Mouse (Mus musculus) 416B (cell line): Measurements from ENCODE around the gene Plpp6.

Experiments used
- DNase-seq: peaks from one replicate; pipeline ENCODE4 v3.0.0; 2011; ENCODE audit warnings: low read depth

Gene Plpp6

DNA sequence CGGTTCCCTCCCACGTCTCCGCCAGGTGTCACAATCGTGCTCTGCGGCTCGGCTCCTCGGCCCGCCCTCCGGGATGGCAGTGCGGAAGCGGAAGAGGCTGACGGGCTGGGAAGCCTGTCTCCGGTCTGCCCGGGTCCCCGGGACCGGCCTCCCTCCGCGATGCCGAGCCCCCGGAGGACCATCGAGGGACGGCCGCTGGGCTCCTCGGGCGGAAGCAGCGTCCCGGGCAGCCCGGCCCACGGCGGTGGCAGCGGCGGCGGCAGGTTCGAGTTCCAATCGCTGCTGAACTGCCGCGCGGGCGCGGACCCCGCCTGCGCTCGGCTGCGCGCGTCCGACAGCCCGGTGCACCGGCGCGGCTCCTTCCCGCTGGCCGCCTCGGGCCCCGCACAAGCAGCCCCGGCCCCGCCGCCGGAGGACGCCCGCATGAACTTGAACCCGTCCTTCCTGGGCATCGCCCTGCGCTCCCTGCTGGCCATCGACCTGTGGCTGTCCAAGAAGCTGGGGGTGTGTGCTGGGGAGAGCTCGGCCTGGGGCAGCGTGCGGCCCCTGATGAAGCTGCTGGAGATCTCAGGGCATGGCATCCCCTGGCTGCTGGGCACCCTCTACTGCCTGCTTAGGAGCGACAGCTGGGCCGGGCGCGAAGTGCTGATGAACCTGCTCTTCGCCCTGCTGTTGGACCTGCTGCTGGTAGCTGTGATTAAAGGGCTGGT lies at the start of gene Plpp6:
Gene Plpp6, plus strand, starts transcription at position 112 of the 710 bp plus-strand sequence.
- peak; percentile 63 for DNase-seq

DNA sequence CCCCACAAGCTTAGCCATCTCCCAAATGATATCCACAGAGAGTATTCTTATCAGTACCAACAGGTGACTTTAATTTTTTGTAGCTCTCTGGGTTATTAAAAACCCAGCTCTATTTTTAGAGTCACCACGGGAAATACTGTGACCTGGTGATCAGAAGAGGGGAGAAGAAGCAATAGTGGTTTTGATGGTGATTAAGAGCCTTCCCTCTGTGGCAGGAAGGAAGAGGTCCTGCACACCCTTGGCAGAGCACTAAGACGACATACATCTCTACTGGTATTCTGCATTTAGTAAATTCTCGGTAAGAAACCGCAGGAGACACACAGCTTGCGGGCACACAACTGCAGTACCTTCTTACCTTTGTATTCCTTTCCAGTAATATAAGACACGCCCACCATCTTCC lies 49.2 kb upstream of the Plpp6 start:
- peak; percentile 89 for DNase-seq

DNA sequence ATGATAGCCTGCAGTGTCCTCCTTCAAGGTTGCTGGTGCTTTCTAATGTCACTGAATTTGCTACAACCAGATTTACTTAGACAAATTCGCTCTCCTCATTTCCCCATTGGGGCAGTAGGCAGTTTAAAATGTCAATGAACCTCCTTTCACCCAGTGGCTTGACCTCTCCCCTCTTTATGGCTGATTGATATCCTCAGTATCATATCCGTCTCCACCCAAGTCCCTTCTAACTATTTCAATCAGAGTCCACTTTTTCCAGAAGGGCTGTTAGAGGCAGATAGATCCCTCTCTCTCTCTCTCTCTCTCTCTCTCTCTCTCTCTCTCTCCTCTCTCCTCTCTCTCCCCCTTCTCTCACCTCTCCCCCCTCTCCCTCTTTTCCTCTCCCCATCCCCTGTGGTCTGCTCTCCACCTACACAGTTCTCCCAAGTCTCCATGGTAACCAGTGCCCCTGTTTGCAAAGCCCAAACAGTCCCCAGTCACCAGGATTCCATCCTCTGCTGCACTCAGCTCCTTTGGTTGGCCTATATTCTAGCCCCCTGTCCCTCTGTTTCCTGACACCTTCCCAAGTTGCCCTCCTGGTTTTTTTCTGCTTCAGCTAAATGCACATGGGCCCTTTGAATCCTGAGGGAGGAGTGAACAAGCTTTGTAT lies 48.0 kb upstream of the Plpp6 start:
- no peak for DNase-seq

DNA sequence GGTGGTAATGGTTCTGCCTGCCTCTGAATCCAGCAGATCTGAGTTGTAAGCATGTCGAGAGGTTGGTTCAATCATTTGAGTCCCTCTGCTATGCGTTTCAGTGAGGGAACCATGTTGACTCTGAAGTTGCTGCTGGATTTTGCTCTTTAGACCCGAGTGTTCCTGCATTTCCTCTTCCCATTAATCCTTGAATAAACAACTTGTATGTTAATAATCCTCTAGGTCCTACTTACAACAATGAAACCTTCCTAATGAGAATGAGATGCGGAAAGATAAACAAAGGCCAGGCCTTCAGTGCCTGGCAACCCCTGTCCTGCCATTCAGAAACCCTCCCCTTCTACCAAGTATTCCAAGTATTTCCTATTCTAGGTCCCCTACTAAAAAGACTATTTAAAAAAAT lies 47.3 kb upstream of the Plpp6 start:
- no peak for DNase-seq

DNA sequence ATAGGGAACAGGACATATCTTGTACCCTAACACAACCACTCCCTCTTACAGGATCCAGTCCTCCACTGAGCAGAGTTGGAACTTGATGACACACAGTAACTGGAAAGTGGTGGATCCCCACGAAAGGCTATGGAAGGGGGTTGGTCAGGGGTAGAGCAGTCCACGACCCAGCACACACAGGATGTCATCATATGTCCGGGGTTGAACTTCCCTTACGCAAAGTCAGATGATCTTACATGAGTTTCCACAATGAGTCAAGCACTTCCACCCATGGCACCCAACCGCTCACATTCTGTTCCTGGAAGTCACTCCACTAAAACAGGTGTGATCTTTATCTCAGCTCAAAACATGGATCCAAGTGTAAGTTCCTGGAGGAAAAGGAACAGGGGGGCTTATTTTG lies 45.9 kb upstream of the Plpp6 start:
- DNase-seq: peak; percentile 73

DNA sequence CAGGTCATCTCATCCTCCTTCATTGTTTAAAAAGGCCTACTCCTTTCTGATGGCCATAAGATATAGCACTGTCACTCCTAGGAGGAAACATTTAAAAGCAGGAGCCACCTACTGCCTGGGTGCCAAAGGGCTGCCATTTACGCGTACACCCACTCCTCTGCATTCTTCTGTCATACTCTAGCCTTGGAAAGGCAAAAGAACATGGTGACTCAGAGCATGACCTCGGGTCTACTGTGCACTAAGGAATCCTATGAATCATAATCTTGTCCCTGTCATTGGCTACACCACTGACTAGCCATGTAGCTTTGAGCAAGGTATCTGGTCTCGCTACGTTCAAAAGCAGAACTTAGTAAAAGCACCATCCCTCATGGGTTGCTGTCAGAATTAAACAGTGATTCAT lies 37.4 kb upstream of the Plpp6 start:
- DNase-seq: peak; percentile 22

DNA sequence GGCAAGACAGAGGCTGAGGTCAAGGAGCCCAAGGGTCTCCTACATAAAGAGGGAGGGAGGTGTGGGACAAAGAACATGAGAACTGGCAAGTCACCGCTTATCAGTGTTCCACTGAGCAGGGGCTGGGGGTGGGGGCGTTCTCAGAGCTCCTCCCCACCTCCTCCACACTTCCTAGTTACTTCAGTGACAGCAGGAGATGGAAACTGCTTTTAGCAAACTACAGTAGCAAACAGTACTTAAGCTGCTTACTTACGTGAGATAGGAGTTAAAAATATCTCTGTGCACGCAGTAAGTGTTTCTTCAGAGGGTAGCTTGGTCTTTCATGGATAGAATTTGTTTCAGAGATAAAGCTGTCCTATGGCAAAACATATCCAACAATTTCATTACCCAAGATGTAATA lies 36.4 kb upstream of the Plpp6 start:
- no peak for DNase-seq

DNA sequence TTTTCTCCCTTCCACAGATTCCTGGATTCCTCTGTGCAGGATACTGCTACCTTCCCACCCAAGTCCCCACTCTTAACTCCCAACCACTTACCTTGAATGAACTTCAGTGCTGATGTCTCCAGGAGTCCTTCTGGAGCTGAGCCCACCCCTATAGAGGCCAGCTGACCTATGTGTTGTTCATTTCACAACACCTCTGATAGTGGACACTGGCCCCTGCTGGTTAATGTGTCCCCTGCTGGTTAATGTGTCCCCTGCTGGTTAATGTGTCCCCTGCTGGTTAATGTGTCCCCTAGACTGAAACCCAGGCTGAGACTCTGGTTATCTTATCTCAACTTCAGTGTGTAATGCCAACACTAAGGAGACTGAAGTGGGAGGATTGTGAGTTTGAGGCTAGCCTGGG lies 34.7 kb upstream of the Plpp6 start:
- DNase-seq: no peak

DNA sequence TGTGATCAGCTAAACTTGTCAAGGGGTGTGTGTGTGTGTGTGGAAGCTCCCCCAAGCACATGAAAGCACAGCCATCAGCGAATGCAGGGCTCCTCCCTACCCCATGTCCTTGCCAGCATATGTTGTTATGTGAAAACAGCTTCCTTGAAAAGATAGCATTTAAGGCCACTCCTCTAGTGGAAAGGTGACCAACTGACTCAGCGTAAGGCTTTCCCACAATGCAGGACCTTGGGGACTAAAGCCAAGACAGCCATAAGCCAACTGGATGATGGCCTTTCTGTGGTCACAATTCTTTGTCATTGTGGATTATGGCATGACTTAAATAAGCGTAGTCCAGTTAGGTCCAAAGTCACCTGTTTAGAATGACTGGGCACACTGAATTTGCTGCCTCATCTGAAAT lies 28.9 kb upstream of the Plpp6 start:
- no peak for DNase-seq

DNA sequence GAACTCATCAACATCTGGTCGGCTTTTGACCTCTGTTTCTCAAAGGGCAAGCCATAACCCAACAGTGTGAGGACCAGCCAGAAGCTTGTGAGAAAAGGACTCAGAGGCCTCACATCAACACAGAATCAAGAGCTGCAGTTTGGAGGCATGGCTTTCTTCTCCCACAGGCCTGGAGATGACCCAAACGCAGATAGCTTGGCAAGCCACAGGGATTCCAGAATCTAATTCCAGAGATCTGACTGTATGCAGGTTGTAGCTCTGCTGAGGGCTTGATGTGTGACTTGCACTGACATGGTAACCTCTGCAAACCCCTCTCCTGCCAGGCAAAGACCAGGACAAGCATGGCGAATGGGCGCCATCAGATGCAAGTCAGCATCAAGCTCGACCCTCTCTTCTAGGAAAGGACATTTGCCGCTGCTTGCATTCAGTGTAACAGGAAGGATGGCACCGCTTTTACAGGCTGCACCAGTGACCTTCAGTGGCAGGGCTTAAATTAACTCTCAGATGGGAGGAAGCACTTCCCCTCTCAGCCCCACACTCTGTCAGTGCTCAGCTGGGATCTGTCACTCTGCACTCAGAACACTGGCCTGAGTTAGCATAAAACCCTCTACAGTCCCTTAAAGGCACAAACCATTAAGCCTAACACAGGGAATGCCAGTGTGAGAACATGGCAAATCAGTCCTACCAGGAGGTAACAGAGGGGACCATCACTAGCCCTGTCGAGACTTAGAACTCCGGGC lies 23.4 kb upstream of the Plpp6 start:
- no peak for DNase-seq

DNA sequence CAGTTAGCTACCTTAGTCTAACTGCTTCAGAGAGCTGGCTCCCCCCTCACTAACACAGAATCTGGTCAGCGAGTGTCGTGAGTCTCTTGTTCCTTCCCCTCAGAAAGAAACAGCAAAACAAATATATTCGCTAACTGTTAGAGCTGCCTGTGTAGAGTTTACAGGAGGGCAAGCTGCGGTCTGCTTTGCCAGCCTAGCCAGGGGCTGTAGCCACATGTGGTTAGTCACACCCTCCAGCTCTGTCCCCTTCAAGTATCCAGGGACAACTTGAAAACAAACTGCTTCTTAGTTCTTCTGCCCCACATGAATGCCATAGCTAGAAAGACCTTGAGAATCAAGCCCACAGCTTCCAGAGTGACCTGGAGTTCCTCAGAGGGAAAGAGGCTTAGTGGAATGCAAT lies 22.5 kb upstream of the Plpp6 start:
- DNase-seq: no peak

DNA sequence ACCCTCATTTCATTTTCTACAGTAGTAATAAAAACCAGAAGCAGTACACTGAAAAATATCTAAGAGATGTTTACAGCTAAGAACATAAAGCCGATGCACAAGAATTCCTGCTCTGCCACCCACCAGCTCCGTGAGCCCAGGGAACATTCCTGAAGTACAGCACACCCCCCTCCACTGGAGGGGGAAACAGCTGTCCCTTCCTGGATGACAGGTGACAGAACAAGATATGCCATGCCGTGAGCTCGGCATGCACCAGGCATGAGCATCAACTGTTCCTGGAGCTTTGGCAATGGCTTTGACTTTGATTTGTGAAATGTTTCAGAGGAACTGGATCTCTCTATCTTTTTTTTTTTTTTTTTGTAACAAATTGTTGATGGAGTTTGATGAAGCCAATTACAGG lies 17.0 kb upstream of the Plpp6 start:
- DNase-seq: no peak

DNA sequence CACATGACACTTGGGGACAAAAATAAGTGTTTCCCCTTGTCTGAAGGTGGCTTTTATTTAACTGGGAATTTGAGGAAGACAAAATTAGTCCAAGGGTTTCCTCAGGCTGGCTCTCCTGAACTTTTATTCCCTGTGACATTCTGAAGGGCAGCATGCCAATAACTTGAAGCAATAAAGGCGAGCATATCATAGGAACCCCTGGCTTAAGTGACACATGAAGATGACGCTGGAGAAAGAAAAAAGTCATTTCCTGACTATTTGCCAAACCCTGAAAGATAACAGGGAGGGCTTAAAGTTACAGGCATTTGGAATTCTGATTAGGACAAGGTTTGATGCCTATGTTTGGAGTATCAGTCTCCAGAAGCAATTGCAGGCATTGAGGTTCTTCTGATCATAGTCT lies 16.4 kb upstream of the Plpp6 start:
- no peak for DNase-seq

DNA sequence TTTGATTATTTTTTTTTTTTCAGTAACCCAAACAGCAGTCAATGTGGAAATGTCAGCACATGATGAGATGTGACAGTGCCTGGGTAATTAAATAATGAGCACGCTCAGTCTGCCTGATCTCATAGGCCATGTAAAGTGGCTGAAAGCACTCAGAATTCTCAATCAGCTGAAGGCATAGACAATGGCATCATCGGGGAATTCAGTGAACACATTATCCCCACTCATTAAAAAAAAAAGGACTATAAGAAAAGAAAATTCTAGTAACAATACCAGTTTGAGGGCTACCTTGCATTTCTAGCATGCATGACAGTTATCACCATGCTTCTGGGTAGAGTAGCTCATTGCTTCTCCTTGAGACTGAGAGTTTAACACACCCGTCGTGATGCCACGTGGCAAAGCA lies 12.5 kb upstream of the Plpp6 start:
- no peak for DNase-seq

DNA sequence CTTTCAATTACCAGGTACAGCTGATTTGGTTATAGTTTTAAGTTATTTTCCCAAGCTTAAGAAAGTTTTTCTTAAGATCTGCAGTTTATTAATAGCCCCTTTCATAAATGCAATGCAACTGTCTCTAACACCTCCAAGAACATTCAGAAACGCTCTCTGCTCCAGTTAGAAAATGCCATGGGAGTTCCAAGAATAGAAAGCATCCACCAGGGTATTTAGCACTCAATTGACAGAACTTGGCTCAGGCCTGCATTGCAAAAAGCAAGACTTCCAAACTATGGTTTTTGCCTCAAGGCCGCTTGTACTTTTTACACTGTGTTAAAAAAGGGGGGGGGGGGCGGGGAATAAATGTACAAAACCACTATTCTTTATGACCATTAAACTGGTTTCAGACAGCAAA lies 640 bp upstream of the Plpp6 start:
- no peak for DNase-seq

DNA sequence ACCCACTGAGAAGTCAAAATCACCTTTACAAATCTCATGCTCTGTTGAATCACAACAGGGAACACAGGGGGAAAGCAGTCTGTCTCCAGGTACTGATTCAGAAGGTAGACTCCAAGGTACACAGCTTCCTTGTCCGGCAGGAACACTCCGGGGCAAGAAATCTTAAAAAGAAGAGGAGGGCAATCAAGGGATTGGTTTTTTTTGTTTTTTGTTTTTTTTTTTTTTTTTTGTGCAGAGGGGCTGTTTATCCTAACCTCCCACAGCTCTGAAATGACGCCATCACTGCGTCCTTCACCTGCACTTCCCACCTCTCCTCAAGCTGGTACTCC lies 276 bp upstream of the Plpp6 start:
- no peak for DNase-seq

DNA sequence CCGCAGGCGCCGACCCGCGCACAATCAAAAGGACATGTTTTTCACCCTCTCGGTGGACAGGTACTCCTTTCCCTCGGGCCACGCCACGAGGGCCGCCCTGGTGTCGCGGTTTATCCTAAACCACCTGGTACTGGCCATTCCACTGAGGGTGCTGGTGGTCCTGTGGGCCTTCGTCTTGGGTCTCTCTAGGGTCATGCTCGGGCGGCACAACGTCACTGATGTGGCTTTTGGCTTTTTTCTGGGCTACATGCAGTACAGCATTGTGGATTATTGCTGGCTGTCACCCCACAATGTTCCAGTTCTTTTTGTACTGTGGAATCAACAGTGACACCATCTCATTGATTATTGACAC lies 775 bp downstream of the Plpp6 start:
- DNase-seq: no peak

DNA sequence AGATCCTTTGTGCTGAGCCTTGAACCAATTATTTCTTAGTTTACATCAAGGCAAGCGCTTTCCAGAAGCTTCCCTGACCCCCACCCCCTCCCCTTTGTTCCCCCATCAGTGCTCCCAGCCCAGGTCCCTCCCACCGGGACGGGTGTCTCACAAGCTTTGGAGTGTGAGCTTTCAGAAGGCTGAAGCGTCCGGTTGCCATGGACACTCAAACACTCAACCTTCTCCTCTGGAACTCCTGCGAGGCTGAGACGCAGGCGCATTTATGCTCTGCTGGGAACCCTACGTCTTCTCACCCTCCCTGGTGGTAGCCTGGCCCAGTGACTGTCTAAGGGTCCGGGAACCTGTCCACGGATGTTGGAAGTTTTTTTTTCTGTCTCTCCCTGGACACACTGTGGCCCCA lies 3.9 kb downstream of the Plpp6 start, which contains the start of gene 4430402I18Rik:
Gene 4430402I18Rik, minus strand, starts transcription at position 149 of the 400 bp plus-strand sequence.
- no peak for DNase-seq

DNA sequence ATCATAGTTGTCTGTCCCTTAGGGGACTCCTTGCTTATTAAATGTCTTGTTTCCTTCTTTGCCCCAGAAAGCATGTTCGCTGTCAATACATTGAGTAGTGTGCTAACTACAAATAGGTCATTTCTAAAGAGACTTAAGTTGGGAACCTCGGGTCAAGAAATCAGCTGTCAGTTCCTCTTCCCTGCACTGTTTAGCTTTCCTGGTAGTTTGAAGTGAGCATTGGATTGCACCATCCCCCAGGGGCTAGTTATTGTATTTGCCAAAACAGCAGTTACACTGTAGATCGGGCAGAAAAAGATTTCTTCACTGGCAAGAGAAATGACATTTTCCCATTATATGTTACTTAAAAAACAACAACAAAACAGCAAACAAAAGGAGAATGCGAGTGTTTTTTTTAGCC lies 4.4 kb downstream of the Plpp6 start:
- no peak for DNase-seq

DNA sequence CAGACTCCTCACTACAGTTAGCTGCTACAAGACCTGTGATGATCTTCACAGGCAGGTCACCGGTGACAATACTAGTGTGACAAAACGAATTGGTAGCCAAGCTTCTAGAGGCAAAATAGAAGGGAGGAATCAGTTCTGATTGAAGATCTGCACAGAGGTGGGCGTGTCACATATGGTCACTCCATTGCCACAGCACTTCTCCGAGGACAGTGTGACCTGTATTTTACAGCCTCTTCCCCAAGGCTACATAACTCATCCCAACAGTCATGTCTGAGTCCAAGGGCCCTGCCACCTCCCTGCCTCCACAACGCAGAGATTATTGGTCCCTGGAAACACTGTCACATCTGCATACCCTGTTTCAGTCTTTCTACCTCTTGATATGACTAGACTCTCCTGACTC lies 5.5 kb downstream of the Plpp6 start:
- DNase-seq: no peak

DNA sequence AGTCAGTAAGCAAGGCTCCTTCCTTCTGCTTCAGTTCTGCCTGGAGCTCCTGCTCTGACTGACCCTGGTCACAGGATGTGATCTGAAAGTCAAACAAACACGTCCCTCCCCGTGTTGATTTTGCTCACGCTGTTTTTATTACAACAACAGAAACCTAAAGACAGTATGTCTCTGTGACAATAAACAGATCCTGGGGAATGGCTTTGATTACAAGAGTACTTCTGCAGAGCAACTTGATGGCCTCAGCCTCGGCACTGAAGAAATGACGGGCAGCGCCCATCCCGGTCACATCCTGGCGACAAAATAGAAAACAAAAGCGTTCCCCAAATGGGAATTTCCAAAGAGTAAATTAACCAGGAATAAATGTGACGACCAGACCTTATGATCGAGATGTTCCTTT lies 6.5 kb downstream of the Plpp6 start:
- no peak for DNase-seq

DNA sequence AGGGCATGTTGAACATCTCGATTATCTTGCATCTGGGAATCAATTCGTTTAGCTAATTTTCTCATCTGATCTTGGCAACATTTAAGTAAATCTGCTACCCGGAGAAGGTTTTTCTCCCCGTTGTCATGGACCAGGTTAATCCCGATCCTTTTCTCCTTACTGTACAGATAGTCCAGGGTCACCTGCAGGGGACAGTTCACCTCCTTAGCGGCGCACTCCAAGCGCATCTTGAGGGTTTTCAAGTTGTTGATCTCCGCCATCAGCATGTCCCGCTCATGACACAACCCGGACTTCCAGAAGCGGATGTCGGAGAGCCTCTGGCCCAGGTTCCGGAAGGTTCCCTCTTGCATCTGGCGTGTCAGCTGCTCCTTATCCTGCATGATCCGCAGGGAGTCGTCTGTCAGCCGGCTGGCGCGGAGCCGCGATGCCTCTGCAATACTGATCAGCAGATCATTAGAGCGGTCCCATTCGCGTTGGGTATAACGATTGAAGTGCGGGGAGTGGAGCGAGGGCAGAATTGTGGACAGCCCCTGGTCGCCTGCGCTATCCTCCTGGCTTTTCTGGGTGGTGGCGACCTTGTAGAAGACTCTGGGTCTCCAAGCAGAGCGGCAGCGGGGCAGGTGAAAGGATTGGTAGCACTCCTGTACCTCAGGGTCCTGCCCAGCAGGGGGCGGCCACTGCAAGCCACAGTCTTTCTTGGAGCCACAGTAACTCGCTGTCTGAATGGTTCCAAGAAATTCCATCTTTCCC lies 11.3 kb downstream of the Plpp6 start:
- peak; percentile 44 for DNase-seq

DNA sequence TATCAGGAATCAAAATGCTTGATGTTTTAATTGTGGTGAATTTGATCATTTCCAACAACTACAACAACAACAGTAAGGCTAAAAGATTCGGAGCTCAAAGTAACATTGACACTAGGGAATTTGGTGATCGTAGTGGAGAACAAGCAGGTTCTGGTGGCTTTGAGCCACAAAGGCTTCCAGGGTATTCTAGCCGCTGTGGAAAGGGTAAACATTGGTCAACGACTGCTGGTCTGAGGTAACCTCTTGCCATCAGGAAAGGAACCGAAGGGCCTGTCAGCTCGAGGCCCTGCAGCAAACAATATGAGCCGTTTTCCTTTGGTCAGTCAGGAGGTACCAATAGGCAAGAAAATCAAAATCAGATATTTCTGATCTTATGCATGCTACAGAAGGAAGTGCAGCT lies 18.9 kb downstream of the Plpp6 start:
- DNase-seq: no peak
